Mouse (Mus musculus) retina, adult 2 months (tissue): ENCODE data around the gene Tmem143.
"Not testable (repeated sequence)": the region's sequence is repeated elsewhere in the genome, so short reads cannot be mapped to it uniquely, and the experiment has no call there.

Source experiments
- DNase-seq: peaks from one replicate; pipeline ENCODE4 v3.0.0-alpha.2; 2012; ENCODE audit warnings: low read depth, low spot score

Tmem143 gene

DNA sequence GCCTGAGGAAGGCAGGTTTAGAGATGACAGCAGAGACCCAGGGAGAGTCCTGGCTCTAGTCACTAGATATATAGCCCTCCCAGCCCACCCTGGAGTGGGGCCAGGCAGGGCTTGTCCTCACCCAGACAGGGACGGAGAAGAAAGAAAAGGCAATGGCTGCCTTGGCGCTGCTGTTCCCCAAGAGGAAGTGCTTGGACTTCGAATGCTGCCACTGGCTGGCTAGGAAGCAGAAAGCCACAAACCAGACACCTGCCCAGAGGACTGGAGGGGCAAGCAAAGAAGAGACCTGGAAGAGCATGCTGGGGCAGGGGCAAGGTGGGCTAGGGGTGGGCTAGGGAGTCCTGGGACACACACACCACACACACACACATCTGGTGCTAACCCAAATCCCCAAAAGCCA lies 9.5 kb upstream of the Tmem143 start:
- DNase-seq = no peak

DNA sequence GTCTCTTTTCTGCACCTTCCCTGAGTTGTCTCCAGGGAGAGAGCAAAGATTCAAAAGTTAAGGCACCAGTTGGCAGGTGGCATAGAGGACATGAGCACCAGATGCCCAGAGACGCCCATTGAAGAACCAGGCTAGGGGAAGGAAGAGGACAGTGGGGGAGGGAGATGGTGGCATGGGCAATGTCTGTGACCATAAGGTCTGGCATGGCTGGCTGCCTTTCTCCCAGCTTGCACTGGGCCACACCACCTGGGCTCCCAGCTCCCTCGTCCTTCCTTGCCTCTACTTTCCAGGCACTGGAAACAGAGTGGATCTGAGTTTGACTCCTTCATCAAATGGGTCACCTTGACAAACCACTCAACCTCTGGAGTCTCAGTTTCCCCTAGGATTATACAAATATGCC lies 4.1 kb upstream of the Tmem143 start:
- no peak for DNase-seq

DNA sequence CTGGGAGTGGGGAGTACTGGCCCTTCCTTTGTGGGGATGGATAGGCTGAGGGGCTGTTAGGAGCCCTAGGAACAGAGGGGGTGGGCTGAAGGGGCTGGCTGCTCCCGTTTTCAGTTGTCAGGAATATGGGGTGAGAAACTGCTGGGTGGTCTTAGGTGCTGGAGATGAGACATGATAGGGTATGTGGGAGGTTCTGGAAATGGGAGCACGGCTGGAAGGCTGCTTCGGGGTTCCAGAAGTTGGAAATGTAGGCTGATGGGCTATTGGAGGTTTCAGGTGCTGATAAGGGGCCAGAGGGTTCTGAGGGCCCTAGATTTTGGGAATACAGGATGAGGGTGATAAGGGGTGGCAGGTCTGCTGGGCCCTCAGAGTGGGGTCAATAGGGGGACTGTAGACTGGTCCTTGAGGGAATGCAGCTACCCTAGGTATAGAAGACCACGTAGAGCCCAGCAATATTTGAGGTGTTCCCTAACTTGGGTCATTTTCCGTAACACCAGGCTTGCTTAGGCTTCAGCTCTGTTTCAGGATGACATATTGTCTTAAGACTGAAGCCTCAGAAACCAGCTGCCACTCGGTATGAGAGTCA lies 717 bp upstream of the Tmem143 start:
- no peak for DNase-seq

DNA sequence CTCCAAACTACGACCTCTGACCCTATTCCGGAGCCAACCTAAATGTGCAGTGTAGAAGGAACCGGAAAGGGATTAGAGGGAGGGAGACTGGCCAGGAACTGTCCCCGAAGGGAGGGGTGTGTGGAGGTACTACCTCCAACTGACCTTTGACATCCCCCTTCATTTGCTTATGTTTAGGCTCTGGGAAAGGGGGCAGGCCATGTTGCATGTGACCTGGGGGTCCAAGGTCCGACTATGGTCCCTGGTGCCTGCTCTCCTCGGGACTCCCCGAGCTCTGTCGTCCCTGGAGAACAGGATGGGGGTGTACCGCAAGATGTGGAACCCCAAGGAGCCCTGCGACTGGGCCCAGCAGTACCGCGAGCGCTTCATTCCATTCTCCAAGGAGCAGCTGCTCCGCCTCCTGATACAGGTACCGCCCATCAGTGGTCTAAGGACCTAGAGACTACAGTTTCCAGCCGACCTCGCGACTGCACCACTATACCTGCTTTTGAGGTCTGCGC lies 567 bp downstream of the Tmem143 start:
- DNase-seq = no peak

DNA sequence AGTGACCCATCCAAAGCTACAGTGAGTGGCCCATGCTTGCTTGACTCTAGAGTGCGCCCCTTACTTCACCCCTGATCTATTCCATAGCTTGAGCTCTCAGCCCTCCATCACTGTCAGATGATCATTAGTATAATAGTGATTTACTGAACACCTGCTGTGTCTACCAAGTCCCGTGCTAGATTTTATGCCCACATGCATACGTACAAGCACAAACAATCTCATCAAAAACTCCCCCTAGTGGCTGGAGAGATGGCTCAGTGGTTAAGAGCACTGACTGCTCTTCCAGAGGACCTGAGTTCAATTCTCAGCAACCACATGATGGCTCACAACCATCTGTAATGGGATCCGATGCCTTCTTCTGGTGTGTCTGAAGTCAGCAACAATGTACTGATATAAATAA lies 1.4 kb downstream of the Tmem143 start:
- DNase-seq = not testable (repeated sequence)

DNA sequence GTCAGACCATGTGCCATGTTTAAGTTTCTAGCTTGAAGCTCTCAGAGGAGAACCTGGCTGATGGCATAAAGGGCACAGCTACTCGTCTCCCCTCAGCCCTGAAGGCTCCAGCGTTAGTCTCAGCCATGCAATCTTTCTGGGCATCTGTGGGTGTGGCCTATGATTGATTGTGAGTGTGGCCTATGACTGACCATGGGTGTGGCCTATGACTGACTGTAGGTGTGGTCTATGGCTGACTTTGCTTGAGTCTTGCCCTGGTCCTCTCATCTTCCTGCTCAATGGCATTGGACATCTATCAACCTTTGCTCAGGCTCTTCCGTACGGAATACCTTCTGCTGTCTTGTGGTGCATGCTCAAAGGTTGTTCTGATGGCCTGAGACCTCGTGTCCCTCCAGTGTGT lies 4.8 kb downstream of the Tmem143 start:
- no peak for DNase-seq

DNA sequence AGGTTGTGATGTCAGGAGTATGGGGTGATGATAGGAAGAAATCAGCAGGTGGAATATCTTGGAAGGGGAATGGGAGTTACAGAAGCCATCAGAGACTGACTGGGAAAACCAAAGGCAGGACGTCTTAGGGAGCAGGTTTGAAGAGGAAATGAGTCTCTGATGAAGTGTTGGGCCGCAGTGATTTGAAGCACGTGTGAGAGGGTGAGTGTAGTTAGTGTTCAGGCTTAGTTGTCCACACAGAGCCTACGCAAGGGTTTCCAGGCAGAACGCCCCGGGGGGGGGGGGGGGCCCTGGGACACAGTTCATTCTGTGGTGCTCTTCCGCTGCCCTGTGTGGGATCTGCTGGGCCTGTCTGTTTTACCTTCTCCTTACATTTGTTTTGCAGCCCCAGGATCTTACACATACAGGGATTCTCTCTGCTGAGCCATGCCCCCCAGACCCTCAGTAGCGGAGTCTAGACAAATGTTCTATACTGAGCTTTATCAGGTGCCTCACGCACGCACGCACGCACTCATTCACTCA lies 5.8 kb downstream of the Tmem143 start:
- no peak for DNase-seq

DNA sequence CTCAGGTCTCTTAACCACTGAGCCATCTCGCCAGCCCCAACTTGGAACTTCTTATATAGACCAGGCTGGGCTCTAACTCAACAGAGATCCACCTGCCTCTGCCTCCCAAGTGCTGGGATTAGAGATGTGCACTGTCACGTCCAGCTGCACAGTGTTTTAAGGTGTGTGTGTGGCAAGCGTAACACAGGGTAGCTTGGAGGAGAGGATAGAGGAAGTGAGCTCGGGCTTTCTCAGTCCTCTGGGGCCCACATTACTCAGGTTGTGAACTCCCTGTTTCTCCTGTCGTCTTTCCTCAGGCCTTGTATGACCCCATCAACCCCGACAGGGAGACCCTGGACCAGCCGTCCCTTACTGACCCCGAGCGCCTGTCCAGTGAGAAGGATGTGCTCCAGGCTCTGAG lies 9.9 kb downstream of the Tmem143 start:
- no peak for DNase-seq

DNA sequence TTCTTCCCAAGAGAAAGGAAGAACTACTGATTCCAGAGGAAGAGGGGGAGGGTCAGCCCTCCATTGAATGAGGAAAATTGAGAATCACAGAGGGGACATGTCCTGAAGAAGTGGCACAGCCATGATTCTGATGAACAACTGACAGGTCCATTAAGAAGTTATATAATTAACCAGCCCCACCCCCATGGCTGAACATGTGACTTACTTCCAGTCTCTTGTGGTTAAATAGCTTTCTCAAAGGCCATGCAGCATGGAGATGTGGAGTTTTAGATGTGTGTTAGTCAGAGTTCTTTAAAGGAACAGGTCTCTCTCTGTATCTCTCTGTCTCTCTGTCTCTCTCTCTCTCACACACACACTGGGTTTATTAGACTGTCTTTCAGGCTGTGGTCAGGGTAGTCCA lies 11.6 kb downstream of the Tmem143 start:
- DNase-seq = no peak

DNA sequence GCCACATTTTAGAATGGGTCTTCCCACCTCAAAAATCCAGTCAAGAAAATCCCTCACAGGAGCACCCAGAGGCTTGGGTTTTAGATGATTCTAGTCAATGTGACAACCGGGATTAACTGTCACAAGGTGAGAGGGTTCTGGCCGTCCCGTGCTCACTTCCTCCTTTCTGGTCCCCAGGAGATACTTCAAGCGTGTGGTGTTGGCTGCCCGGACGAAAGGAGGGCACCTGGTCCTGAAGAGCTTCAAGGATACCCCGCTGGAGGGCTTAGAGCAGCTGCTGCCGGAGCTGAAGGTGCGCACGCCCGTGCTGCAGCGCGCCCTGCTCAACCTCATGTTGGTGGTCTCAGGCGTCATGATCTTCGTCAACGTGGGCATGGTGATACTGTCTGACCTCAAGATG lies 12.4 kb downstream of the Tmem143 start:
- no peak for DNase-seq

DNA sequence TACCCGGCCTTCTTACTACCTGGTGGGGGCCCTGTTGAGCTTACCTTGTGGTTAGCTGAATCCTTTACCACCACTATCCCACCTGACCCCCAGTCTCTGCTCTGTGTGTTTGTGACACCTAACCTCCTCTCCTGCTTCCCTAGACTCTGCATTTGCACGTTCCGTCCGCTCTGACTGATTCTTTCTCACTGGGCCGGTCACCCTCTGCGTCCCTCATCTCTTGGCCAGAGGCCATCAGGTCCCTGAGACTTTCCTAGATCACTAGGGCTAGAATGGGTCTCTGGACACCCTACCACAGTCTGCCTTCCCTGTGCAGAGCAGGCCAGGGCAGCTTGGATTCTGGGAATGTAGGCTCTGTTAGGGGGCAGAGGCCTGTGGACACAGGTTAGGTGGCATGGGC lies 17.3 kb downstream of the Tmem143 start:
- DNase-seq = no peak

DNA sequence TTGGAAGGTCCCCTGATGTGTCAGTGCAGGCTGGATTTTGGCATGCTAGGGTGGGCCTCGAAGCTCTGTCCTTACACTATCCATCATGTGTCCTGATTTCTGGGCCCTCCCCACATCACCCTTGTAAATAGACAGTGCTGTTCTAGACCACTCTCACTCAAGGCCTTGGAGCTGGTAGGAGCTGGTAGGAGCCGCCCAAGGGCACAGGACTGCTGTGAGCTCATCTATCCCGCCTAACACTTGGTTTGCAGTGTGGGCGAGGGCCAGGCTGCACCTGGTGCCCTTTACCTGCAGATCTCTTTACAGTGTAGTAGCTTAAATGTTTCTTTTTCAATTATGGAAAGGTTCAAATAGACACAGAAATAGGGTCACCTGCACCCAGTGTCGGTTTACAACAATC lies 18.3 kb downstream of the Tmem143 start:
- DNase-seq = no peak

DNA sequence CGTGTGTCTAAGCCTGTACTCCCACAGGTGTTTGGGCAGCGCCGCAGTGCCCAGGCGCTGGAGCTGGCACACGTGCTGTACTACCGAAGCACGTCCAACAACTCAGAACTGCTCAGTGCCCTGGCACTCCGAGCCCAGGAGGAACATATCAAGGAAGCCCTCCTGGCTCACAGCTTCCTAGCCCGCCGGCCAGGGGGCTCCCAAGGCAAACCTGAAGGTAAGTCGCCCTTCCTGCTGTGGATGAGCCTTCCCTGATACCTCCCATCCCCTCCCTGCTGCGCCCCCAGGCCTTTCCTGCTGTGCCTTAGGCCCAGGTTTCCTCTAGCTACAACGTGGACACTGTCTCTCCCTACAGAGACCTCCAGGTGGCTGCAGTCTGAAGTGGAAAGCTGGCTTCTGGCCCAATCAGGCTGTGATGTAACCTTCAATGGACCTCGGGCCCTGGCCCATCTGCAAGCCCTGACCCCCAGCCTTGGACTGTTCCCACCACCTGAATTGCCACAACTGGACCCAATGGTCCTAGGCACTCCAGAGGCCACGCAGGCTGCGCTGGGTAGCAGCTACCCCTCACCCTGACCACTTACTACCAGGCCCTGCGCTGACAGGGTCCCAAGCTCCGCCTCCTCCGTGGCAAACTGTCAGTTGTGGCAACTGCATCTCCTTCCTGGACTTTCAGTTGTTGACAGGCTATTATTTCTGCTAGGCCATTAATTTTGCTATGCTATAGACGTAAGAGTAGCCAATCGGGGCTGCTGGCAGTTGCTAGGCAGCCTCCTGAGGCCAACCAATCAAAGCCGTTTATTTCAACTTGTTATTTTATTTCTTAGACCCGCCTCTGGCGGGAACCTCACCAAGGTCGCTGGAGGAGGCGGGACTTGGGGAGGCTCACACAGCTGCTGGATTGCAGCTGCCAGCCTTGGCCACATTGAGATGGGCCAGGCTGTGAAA lies 19.6 kb downstream of the Tmem143 start:
- no peak for DNase-seq

DNA sequence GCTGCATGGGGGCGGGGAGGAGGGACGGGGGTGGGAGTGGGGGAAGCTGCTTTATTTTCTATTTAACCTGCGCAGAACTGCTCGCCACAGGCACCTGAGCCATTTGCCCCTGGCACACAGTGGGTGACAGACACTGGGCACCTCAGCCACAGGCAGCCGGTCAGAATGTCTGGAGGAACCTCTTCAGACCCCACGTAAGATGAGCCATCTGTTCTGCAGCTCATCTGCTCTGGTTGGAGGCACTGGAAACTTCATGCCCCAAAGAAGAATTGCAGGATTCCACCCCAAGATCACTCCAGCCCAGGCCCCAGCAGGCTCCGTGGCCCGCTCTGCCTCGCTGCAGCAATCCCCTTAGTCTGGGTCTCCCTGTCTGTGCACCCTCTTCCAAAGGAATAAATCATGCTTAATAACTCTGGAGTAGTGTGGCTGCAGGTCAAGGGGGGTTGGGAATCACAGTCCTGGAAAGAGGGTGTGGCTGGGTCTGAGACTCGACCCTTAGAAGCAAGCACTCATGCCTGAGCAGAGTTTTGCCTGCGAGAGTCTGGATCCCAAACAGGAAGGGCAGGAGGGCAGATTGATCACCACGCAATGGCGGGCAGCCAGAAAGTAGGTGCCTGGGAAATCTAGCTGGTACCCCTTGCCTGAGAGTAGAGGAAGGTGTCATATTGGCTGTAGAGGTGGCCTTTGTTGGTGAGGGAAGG lies 20.4 kb downstream of the Tmem143 start:
- DNase-seq = no peak

DNA sequence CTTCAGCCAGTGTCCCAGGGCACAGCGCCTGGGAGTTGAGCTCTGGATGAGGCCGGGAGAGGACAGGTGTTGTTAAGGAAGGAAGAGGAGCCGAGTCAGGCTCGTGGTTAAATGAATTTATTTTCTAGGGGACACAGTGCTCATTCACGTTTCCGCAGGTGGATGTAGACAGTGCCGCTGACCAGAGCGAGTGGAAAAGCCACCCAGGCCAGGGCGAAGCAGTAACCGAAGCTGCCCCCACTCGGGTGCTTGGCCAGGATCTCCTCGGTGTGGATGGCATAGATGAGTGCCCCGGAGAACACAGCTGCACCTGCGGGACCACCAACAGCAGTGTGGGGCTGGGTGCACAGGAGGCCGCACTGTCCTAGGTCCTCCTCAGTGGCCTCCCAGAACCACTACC lies 21.2 kb downstream of the Tmem143 start:
- no peak for DNase-seq

DNA sequence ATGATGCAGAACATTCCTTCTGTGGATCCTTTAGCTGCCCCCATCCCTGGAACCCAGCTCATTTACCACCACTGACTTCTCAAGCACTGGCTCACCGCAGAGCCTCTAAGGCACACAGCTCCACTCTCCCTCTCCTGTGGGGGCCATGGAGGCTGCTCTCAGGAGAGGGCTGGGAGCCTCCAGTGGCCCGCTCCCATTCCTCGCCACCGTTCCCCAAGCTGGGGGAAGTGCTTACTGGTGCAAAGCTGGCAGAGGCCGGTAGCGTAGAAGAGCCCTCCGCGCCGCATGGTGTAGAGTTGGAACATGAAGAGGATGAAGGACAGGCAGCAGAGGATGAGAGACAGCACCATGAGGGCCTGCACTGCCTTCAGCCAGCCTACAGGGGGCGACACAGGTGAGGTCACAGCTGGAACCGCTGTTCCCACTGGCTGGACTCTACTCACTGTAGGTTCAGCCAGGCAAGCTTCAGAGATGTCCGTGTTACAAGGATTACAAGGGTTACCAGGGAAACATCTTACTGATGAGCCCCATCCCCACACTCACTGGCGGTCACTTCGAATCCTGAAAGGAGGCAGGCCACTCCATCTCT lies 22.4 kb downstream of the Tmem143 start:
- no peak for DNase-seq

DNA sequence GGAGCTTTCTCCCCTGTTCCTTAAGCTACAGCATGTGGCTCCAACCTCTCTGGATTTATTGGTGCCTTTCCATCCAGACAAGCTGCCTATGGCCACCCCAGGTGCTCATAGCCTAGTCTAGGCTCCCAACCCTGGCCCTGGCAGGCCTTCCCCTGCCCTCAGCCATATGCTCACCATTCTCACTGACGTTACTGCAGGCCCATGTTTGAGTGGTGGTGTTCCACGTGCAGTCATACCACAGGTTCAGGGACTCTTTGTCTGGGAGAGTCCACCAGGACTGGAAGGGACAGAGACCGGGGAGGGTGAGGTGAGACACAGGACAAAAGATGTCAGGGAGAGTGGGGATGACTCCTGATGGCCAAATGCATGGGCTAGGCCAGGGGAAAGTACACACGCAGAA lies 23.0 kb downstream of the Tmem143 start:
- DNase-seq = no peak

DNA sequence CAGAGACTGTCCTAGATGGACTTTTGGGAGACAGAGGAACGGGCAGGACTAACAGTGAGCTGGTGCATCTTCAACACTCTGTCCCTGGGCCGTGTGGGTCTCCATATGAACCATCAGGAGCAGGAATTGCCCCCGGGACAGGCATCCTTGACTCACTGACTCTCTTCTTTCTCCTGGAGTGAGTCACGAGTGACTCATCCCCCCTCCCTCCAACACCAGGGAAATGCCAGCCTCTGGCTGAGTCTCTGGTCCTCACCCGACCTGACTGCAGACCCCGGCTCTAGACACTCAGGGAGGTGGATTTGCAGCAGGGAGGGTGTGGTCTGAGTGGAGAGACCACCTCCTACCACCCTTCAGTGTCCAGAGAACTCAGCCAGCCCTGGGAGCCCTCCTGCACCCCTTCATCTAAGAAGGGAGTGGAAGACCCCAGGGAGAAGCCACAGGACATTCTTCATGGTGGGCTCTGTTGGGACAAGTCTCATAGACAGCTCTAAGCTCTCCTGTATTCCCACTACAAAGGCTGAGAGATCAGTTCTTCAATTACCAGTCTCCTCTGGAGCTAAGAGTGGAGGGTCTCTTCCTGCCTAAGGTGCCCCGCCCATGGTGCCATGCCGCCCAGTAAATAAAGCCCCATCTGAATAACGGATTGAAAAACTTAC lies 24.0 kb downstream of the Tmem143 start:
- DNase-seq = no peak

DNA sequence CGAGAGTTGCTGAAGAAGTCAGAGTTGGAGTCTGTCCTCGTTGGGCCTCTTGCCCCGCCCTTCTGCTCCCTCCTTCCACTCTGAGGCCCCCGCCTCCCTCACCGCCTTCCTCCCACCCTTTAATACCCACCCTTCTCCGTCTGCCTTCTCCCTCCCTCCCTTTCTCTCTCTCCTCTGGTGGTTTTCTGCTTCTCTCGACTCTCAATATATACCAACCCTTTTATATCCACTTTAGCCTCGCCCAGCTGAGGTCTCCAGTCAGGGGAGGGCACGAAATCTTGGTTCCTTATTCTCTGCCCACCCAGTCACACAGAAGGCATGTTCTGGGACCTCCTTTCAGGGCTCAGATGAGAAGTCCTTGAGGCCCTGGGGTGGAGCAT lies 24.5 kb downstream of the Tmem143 start, which contains the start of gene Emp3:
Gene Emp3, minus strand, starts transcription at position 163 of the 380 bp plus-strand sequence.
- DNase-seq = no peak

DNA sequence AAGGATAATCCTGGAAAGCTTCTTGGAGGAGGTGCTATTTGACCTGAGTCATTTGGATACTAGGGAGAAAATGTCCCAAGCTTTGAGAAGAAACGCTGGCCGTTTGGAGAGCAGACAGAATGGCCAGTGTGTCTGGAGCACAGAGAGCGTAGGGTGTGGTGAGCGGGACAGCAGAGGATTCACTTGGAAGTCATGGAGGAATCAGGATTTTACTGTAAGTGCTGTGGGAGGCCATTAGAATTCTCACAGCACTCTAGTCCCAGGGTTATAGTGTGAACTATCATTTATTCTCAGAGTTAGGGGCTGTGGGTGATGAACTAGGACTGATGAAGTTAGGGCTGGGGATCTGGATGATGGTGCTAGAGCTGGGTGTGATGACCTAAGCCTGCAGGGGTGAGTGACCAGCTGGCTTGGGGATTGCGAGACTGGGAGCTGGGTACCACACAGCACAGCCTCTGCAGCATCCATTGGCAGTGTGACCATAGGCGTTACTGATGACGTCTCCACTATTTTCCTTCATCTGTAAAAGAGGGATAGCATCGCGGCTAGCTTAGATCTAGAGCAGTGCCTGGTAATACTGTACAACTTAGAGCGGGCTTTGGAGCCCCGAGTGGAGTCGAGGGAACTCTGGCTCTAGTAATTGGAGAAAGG lies 25.3 kb downstream of the Tmem143 start:
- DNase-seq = no peak
